Mouse (Mus musculus) embryo, embryonic 9.5 days (tissue): ENCODE measurements at regions not wholly inside any gene's neighbourhood (a gene's known extent, or its start where the extent isn't known, plus 50 kb on each side); places are given as distances from the start of the nearest gene placed in this dataset.

Source experiments
- DNase-seq: peaks from one replicate; pipeline ENCODE4 v3.0.0-alpha.2; 2017; ENCODE audit errors: extremely low spot score

DNA sequence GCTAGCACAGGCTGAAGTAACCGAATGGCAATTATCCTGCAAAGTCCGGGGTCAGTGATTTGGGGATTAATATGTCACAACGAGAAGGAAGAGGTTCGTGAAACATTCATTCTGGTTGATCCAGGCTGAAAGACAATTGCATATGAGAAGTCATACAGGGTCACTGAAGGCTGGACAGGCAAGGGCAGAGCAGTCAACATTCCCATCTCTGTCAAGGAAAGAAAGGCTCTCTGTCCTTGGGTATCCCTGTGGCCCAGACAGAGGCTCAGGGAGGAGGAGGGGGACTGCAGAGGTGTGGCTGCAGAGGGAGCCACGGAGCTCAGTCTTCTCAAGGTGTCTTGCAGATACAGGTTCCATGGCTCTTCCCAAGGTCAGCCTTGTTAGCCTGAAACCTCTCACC lies 68.4 kb upstream of the Irf2bp2 start:
- no peak for DNase-seq

DNA sequence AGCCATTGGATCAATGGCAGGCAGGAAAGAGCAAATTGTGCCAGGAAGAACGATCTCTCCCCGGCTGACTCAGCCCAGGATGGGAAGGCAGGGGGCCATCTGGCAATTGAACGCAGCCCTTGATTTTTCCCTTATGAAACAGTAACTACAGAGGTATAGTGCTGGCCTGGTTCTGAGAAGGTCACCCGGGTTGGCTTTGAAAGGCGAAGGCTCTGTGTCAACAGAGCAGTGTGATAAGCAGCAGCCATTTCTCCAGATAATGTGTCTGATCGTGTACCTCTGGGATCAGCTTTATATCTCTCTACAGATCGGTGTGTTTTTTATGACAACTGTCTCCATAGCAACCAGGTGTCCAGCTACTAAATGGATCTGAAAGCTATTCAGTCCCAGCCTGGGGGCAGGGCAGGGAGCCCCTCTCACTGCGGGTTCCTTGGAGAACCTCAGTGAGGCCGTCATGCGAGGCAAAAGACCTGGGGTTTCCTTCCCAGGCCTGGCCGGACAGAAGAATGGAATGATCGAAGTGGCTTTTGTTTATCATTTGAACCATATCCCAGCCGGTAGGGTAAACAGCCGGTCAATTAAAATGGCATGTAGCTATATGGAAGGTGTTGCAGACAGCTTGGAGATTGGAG lies 67.8 kb upstream of the Irf2bp2 start:
- DNase-seq, result no peak

DNA sequence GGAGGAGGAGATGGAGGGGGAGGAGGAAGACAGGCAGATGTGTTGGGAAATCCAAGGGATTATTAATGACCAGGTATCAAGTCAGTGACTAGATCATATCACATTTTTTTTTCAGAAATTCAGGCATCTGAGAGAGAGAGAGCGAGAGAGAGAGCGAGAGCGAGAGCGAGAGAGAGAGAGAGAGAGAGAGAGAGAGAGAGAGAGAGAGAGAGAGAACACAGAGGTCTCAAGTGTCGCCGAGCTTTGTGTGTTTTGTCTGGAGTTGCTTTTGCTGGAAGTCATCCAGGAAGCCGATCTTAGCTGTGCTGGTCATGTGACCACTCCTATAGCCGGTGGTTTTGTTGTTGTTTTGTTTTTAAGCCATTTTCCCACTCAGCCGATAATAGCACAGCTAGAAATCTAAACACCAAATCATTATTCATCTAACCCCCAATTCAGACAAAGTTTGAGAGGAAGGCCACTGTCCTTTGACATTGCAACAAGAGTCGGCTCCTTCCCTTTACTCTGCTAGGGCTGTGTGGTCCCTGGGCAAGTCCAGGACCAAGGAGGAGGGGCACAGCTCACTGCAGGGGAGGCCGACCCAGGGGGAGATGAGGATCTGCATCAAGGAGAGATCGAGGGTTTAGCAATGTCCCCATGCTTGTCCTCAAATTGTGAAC lies 67.0 kb upstream of the Irf2bp2 start:
- peak; percentile 36 for DNase-seq

DNA sequence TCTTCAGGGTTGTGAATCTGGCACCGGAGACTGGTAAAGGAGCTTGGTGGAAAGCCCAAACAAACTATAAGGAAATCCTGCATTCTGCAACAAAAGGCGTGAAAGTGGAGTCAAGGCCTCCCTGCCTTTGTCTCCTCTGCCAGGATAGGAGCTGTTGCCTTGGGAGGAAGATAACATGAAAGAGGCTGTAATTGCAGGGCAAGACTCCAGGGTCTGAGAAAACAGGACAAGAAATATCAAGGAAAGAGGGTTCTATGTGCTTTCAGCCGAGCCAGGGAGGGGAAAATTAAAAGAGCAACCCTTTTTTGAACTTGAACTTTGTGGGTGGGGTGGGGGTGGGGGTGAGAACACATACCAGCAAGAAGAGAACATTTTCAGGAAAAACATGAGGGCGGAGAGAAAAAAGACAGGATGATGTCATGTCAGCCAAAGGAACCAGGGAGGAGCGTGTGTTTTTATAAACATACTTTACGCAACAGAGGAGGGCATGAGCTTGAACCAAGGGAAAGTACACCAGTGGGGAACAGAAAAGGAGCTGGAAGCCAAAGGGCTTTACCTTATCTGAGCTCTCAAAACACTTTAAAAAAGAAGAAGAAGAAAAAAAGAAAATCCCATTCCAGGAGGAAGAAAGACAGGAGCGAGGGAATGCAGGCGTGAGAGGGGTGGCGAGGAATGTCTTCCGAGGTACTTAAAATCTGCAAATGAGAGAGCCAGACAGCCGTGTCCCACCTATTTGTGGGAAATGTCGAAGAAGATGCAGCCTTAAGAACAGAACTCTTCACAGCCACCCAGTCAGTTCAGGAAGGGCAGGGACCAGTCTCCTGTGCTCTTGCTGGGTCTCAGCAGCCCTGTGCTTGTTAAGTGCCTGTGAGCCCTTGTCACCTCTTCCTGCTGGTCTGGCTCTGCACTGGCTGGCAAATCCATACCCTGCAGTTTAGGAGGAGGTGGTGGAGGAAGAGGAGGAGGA lies 66.2 kb upstream of the Irf2bp2 start:
- DNase-seq, result no peak

DNA sequence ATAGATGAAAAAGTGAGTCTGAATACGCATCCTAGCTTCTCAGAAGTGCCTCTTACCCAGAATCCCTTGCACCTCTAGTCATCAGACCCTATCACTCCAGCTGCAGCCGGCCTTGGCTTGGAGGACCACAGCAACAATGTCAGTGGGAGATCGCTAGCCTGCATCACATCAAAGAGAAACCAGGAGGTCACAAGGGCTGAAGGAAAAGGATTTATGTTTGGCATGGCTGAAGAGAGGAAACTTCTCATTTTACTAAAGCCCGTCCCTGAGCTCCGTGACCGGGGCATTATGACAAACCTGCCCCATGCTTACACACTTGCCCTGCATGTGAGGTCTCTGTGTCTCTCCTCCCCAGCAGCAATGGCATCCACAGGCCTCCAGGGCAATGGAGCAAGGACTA lies 63.8 kb upstream of the Irf2bp2 start:
- DNase-seq, result no peak

DNA sequence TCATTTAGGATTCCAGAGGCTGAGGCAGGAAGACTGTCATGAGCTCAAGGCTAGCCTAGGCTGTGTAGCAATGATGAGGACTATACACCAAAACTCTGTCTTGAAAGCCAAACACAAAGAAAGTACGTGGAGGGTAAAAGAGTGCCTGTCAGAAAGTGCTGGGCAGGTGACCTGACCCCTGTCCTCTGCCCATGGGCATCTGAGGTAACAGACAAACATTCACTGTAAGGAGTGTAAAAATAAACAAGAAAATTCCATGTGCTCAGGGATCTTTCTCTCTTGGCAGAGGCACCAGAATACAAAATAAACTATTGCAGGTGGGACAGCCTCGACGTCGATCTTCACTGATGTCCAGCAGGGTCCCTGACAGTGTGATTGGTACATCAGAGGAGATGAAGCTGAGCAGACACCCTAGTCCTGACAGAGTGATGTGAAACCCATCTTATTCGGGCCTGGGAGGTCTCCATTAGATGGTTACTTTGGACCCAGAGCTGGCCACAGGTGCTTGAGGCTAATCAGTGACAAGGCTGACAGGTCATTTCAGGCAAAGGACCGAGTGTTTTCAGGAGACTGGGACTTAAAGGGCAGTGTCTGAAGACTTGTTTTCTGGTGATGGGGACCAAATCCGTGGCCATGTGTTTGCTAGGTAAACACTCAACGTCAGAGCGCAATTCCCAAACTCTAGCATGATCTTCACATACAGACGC lies 62.9 kb upstream of the Irf2bp2 start:
- DNase-seq, result no peak

DNA sequence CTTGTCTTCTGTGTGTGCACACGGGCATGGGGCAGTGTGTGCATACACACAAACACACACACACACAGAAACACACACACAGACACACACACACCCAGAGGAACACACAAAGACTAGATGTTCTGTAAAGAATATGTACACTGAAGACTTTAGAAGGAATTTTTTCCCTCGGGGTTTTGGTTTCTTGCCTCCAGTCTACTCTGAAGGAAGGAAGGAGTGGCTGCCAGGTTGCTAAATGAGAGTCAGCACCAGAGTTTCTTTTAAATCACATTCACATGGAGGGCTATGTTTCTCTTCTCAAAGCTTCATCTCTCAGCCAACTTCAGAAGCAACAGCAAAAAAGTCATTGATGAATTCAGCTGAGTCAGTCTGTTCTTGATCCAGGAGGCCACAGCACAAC lies 61.8 kb upstream of the Irf2bp2 start:
- DNase-seq, result no peak

DNA sequence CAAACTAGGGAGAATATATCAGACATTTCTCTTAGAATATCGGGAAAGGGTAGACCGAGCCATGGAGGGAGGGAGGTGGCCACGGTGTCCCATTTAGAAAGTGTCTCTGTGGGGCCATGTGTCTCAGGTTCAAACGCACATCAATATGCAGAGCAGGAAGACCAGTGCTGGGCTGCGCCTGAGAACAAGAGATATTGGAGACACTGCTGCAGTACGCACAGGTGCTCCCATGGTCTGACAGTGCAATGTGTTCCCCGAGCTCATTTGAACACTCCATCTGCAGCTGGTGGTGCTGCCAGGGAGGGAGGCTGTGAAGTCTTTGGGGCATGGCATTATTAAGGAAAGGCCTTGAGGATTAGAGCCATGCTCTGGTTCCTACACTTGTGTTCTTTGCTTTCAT lies 60.6 kb upstream of the Irf2bp2 start:
- DNase-seq, result no peak

DNA sequence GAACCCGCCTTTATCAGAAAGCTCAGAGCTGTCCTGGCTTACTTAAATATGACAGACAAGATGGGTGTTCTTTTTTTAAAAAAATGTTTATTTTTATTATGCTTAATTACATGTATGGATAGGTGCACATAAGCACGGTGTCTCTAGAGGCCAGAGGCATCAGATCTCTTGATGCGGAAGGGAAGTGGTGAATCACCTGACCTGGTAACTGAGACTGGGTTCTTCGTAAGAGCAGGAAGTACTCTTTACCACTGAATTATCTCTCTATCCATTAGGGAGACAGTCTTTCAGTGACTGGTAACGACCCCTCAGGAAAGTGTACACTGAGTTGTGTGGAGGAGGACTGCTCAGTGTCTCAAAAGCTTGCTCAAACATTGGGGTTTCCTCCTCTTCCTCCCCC lies 58.4 kb upstream of the Irf2bp2 start:
- no peak for DNase-seq

DNA sequence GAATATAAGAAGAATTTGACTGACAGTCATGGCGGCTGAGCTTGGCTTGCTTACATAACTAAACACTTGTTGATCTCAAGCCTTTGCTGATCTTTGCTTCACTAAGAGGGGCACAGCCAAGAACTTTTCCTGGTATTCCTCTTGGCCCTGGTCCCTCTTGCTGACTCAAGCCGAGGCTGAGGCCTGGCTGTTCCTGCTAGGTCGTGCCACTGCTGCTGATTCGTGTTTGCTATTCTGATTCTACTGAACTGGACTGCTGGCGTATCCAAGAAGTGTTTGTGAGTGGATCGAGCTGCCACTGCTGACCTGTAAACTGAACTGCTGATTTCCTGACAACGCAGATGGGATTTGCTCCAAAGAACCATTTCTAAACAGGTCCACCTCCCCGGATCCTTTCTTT lies 57.2 kb upstream of the Irf2bp2 start:
- no peak for DNase-seq

DNA sequence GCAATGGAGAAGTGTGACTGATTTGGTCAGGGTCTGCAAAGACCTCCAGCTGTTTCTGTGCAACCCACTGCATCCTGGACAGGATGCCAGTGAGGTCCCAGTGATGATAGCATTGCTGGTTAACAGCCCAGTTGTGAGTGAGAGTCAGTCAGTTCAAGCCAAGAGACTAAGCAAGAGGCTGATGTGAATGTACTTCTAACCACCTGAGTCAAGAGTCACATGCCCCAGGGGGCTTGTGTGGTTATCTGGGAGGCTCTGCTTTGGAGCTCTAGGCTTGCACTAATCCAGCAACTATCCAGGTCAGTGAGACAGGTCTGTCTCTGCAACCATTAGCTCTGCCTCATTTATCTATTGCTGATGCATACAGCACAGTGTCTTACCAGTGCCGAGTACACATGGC lies 55.5 kb upstream of the Irf2bp2 start:
- DNase-seq, result no peak

DNA sequence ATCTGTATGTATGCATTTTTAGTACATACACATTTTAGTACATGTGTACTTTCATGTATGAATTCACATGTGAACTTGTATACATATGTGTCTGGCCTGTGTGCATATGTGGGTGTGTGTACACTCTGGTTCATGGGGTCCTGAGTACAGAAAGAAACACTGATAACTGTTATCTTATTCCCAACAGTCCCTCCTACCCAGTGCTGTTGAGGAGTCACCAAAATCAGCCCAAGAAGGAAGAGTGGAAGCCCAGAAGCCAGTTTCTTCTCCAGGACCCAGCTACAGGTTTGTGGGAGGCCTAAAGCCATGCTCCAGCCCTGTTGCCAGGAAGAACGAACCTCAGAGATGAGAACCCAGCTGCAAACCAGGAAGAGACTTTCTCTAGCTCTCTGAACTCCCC lies 53.6 kb upstream of the Irf2bp2 start:
- no peak for DNase-seq

DNA sequence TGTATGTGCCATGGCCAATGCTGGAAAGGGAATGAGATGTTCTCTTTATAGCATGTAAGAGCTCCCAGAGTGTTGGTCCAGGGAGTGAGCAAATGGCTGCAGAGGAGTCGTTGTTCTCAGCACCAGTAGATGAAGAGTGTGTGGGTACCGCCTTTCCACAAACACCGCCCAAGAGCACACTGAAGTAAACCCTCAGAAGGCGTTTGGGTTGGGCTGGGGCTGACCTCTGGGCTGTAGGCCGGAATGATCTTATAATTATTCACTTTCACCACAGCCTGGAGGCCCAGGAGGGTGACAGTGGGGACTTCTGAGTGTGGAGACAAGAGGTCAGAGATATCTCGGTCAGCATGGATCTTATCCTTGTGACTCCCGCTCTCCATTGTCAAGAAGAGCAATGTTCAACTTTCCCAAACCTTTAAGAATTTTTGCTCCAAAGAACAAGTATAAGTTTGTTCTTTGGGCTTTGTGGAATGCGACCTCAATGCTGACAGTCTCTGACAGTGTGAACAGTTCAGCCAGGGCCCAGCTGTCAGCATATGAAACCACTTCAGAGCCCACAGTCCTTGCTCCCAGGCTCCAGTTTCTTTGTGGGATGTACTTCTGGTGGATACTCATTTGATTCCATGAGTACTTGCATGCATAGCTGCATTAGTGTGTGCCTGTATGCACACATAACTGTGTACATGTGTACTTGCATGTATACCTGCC lies 53.0 kb upstream of the Irf2bp2 start:
- no peak for DNase-seq

DNA sequence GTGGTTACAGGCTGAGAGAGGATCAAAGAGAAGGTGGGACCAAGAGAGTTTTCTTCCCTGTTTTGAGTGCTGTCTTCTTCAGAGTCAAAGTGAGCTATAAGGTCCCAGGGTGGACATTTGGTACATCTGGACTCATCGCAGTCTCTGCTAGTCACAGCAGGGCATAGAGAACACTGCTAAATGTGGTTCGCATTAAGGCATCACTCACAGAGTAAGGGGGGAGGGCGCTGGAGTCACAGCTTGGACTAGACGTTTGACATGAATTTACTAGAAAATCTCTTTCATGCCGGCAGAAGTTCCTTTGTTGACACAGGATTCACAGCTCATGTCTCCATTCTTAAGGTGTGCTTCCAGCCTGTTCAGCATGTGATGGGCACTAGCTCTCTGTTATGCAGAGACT lies 50.4 kb upstream of the Irf2bp2 start:
- DNase-seq, result no peak
